Comparison of ENCODE assay signal across 19 mouse cellular contexts in genomic region chr11:107768361-107768760, GRCm38 (mm10). TPM values are rescaled to one million over a fixed set of nuclear protein-coding genes. Genes with fewer than 3 reads are reported as not detected.
DNase-seq lines count a peak whose midpoint lies in the region; ATAC-seq lines count a peak whose summit lies in the region.
"Had no signal": no experiment of that assay in that cellular context is flagged by ENCODE, and none has a peak within 500 bp of the region (broad histone marks: within the 10 kb centered on the region; RNA-seq: fewer than 3 reads in every experiment).

No protein-coding gene starts in this region.

- WGBS in embryonic facial prominence, embryonic 11.5 days, result 73% methylated on average over 8 of the region's 8 CpGs
- 79% methylated on average over 8 of the region's 8 CpGs for WGBS in embryonic facial prominence, embryonic 10.5 days
- 48% methylated on average over 8 of the region's 8 CpGs for WGBS in neural tube, embryonic 13.5 days
- 54% methylated on average over 8 of the region's 8 CpGs for WGBS in midbrain, embryonic 12.5 days

- H3K4me2 ChIP-seq in embryonic facial prominence, embryonic 11.5 days (ENCODE audit: low read depth, low read length), result no peak overlapping the region
- H3K4me2 ChIP-seq in neural tube, embryonic 13.5 days, result no peak overlapping the region
- H3K4me2 ChIP-seq in midbrain, embryonic 12.5 days (replicated peaks), result no peak overlapping the region
- H3K4me2 ChIP-seq: embryonic facial prominence, embryonic 15.5 days; heart, embryonic 11.5 days; liver, embryonic 15.5 days; stomach, embryonic 15.5 days had no signal

- ATAC-seq in embryonic facial prominence, embryonic 11.5 days (replicated peaks; ENCODE audit: insufficient number of reproducible peaks, low FRiP score, low TSS enrichment, low read depth), result 0 out of 2 replicates have a peak, but pooled peaks have one; percentile 34
- ATAC-seq in neural tube, embryonic 13.5 days (ENCODE audit: low read depth), result peak; percentile 38; the same call in 1 of the 2 replicates
- no peak for ATAC-seq in midbrain, embryonic 12.5 days (ENCODE audit: low FRiP score, low read depth)
- ATAC-seq in frontal cortex, adult (ENCODE audit: low TSS enrichment), result no peak

- DNase-seq in embryonic facial prominence, embryonic 11.5 days (ENCODE audit: low spot score), result no peak
- DNase-seq in embryonic facial prominence, embryonic 10.5 days (ENCODE audit: low spot score), result no peak
- DNase-seq in neural tube, embryonic 10.5 days (ENCODE audit: extremely low spot score, low spot score), result no peak
- no peak for DNase-seq in kidney, postnatal 4 days
- DNase-seq in right cerebral cortex, postnatal 25 days, result no peak
- DNase-seq: adrenal gland, postnatal 36 days; gastrocnemius, postnatal 25 days; heart, postnatal 36 days; kidney, adult 2 months; kidney, postnatal 36 days; lung, postnatal 10 days; spleen, adult 18-20 months had no signal

- no peaks in the 10 kb centered on the region for H3K9me3 ChIP-seq in embryonic facial prominence, embryonic 11.5 days (replicated peaks; ENCODE audit: control insufficient read depth, low read length)
- no peaks in the 10 kb centered on the region for H3K9me3 ChIP-seq in embryonic facial prominence, embryonic 10.5 days
- H3K9me3 ChIP-seq in neural tube, embryonic 13.5 days, result no peaks in the 10 kb centered on the region
- no peaks in the 10 kb centered on the region for H3K9me3 ChIP-seq in midbrain, embryonic 12.5 days
- H3K9me3 ChIP-seq: embryonic facial prominence, embryonic 15.5 days; liver, embryonic 15.5 days; stomach, embryonic 15.5 days had no signal

- no peak overlapping the region for H3K9ac ChIP-seq in embryonic facial prominence, embryonic 11.5 days (replicated peaks; ENCODE audit: low read length)
- H3K9ac ChIP-seq in neural tube, embryonic 13.5 days, result no peak overlapping the region
- no peak overlapping the region for H3K9ac ChIP-seq in midbrain, embryonic 12.5 days (replicated peaks)
- H3K9ac ChIP-seq: embryonic facial prominence, embryonic 15.5 days; liver, embryonic 15.5 days; stomach, embryonic 15.5 days had no signal

- 0 out of 2 replicates have a peak, but pooled peaks cover under 1% of the 10 kb centered on the region for H3K4me1 ChIP-seq in embryonic facial prominence, embryonic 11.5 days (ENCODE audit: control insufficient read depth, insufficient read depth, low read length)
- peaks cover 11% of the 10 kb centered on the region for H3K4me1 ChIP-seq in embryonic facial prominence, embryonic 10.5 days
- peaks cover 74% of the 10 kb centered on the region for H3K4me1 ChIP-seq in neural tube, embryonic 13.5 days (replicated peaks)
- peaks cover 59% of the 10 kb centered on the region for H3K4me1 ChIP-seq in midbrain, embryonic 12.5 days
- H3K4me1 ChIP-seq: liver, embryonic 15.5 days; stomach, embryonic 15.5 days had no signal

- no peaks in the 10 kb centered on the region for H3K27me3 ChIP-seq in embryonic facial prominence, embryonic 11.5 days (ENCODE audit: control insufficient read depth, insufficient read depth, low read length)
- H3K27me3 ChIP-seq in embryonic facial prominence, embryonic 10.5 days (replicated peaks; ENCODE audit: low read depth, poor library complexity, severe bottlenecking), result no peaks in the 10 kb centered on the region
- no peaks in the 10 kb centered on the region for H3K27me3 ChIP-seq in neural tube, embryonic 13.5 days
- no peaks in the 10 kb centered on the region for H3K27me3 ChIP-seq in midbrain, embryonic 12.5 days
- H3K27me3 ChIP-seq: embryonic facial prominence, embryonic 15.5 days; liver, embryonic 15.5 days; stomach, embryonic 15.5 days had no signal

- H3K27ac ChIP-seq in embryonic facial prominence, embryonic 11.5 days (replicated peaks; ENCODE audit: low read depth, low read length), result no peak overlapping the region
- H3K27ac ChIP-seq in embryonic facial prominence, embryonic 10.5 days (replicated peaks), result no peak overlapping the region
- H3K27ac ChIP-seq in neural tube, embryonic 13.5 days (replicated peaks), result peak overlapping the region; percentile 67
- peak overlapping the region; percentile 47 for H3K27ac ChIP-seq in midbrain, embryonic 12.5 days (replicated peaks)
- H3K27ac ChIP-seq: embryonic facial prominence, embryonic 15.5 days; liver, embryonic 15.5 days; stomach, embryonic 15.5 days had no signal

- H3K36me3 ChIP-seq in embryonic facial prominence, embryonic 11.5 days (replicated peaks; ENCODE audit: control insufficient read depth, insufficient read depth, low read depth, low read length), result no peaks in the 10 kb centered on the region
- H3K36me3 ChIP-seq in embryonic facial prominence, embryonic 10.5 days (replicated peaks), result no peaks in the 10 kb centered on the region
- peaks cover 5% of the 10 kb centered on the region; the same call in 1 of the 2 replicates for H3K36me3 ChIP-seq in neural tube, embryonic 13.5 days
- no peaks in the 10 kb centered on the region for H3K36me3 ChIP-seq in midbrain, embryonic 12.5 days
- H3K36me3 ChIP-seq: embryonic facial prominence, embryonic 15.5 days; liver, embryonic 15.5 days; stomach, embryonic 15.5 days had no signal

- no peak overlapping the region for H3K4me3 ChIP-seq in embryonic facial prominence, embryonic 11.5 days (ENCODE audit: low read depth, low read length)
- no peak overlapping the region for H3K4me3 ChIP-seq in embryonic facial prominence, embryonic 10.5 days
- no peak overlapping the region for H3K4me3 ChIP-seq in neural tube, embryonic 13.5 days
- no peak overlapping the region for H3K4me3 ChIP-seq in midbrain, embryonic 12.5 days
- H3K4me3 ChIP-seq: embryonic facial prominence, embryonic 15.5 days; liver, embryonic 15.5 days; stomach, embryonic 15.5 days had no signal

RNA-seq across cellular contexts. Expression of gene Cacng4, which starts 26.0 kb away (rescaled TPM):
- polyA plus RNA-seq in embryonic facial prominence, embryonic 11.5 days (2014; fragmentation: Nextera tagmentation; extraction: Ambion mirVana), result 7.9 and 8.3 TPM in 2 replicates
- 2.9 and 3.4 TPM in 2 replicates for polyA plus RNA-seq in embryonic facial prominence, embryonic 10.5 days (2016; fragmentation: Nextera tagmentation; extraction: Ambion mirVana)
- 39.1 and 43.2 TPM in 2 replicates for polyA plus RNA-seq in neural tube, embryonic 13.5 days (2015; fragmentation: Nextera tagmentation; extraction: Ambion mirVana)
- 26.3 and 27.1 TPM in 2 replicates for polyA plus RNA-seq in midbrain, embryonic 12.5 days (2016; fragmentation: Nextera tagmentation; extraction: Ambion mirVana)

RNA-seq across cellular contexts. Expression of gene Cacng1, which starts 52.0 kb away (rescaled TPM):
- polyA plus RNA-seq in embryonic facial prominence, embryonic 11.5 days (2014; fragmentation: Nextera tagmentation; extraction: Ambion mirVana), result not detected in 2 replicates
- not detected in 2 replicates for polyA plus RNA-seq in embryonic facial prominence, embryonic 10.5 days (2016; fragmentation: Nextera tagmentation; extraction: Ambion mirVana)
- 0.61 and 1.0 TPM in 2 replicates for polyA plus RNA-seq in neural tube, embryonic 13.5 days (2015; fragmentation: Nextera tagmentation; extraction: Ambion mirVana)
- 0.18 and 0.19 TPM in 2 replicates for polyA plus RNA-seq in midbrain, embryonic 12.5 days (2016; fragmentation: Nextera tagmentation; extraction: Ambion mirVana)
- polyA plus RNA-seq: heart, embryonic 11.5 days had no signal

Comparison
In these comparisons a context has a peak if more than half of its experiments do, and no peak if none do; other contexts are left out.
1. ATAC-seq: peak in embryonic facial prominence, embryonic 11.5 days (single experiment) and neural tube, embryonic 13.5 days (single experiment); none in midbrain, embryonic 12.5 days (single experiment) and frontal cortex, adult (single experiment).
2. H3K27ac ChIP-seq: peak in neural tube, embryonic 13.5 days (single experiment) and midbrain, embryonic 12.5 days (single experiment); none in embryonic facial prominence, embryonic 11.5 days (single experiment) and embryonic facial prominence, embryonic 10.5 days (single experiment).